Mouse (Mus musculus): ENCODE results near the gene Insm2. TPM values are rescaled to one million over a fixed set of nuclear protein-coding genes. Genes with fewer than 3 reads are reported as not detected.
"Not testable (repeated sequence)": the region's sequence is repeated elsewhere in the genome, so short reads cannot be mapped to it uniquely, and the experiment has no call there.

Insm2 gene
- 0.28 and 0.48 TPM in 2 replicates for polyA plus RNA-seq (2014; fragmentation: Nextera tagmentation; extraction: Ambion mirVana)

- Histone ChIP-seq H3K9me3 (replicated peaks; ENCODE audit: control insufficient read depth, low read length) (no peaks in the 10 kb centered on the region), H3K27ac (replicated peaks; ENCODE audit: low read depth, low read length) (no peak within 1 kb of the TSS), H3K9ac (replicated peaks; ENCODE audit: low read length) (no peak within 1 kb of the TSS), H3K36me3 (replicated peaks; ENCODE audit: control insufficient read depth, insufficient read depth, low read depth, low read length) (no peaks in the 10 kb centered on the region), H3K4me1 (ENCODE audit: control insufficient read depth, insufficient read depth, low read length) (peaks cover 16% of the 10 kb centered on the region), H3K4me2 (ENCODE audit: low read depth, low read length) (peak within 1 kb of the TSS; percentile 71), H3K27me3 (ENCODE audit: control insufficient read depth, insufficient read depth, low read length) (peaks cover 41% of the 10 kb centered on the region), H3K4me3 (ENCODE audit: low read depth, low read length) (peak within 1 kb of the TSS; percentile 42)
- peak; percentile 46; the same call in 1 of the 2 replicates for ATAC-seq (replicated peaks; ENCODE audit: insufficient number of reproducible peaks, low FRiP score, low TSS enrichment, low read depth)
- peak; percentile 26 for DNase-seq (ENCODE audit: low spot score)
- under 1% methylated on average over 77 of the region's 77 CpGs for WGBS
These were observed at the start of gene Insm2 for GRCm38 (mm10) chr12:55598887-55599561. Insm2 (plus strand) TSS chr12:55599427.

GRCm38 (mm10) chr12:55554901-55555300 is 44.3 kb upstream of the Insm2 start:
- ATAC-seq (replicated peaks; ENCODE audit: insufficient number of reproducible peaks, low FRiP score, low TSS enrichment, low read depth); H3K27ac ChIP-seq (replicated peaks; ENCODE audit: low read depth, low read length); H3K36me3 ChIP-seq (replicated peaks; ENCODE audit: control insufficient read depth, insufficient read depth, low read depth, low read length); H3K27me3 ChIP-seq (ENCODE audit: control insufficient read depth, insufficient read depth, low read length); H3K4me3 ChIP-seq (ENCODE audit: low read depth, low read length); DNase-seq (ENCODE audit: low spot score); H3K4me2 ChIP-seq (ENCODE audit: low read depth, low read length); H3K9me3 ChIP-seq (replicated peaks; ENCODE audit: control insufficient read depth, low read length); H3K4me1 ChIP-seq (ENCODE audit: control insufficient read depth, insufficient read depth, low read length); H3K9ac ChIP-seq (replicated peaks; ENCODE audit: low read length): not testable (repeated sequence)
- 81% methylated on average over 6 of the region's 6 CpGs for WGBS

GRCm38 (mm10) chr12:55557866-55558265 is 41.4 kb upstream of the Insm2 start:
- 83% methylated on average over 6 of the region's 6 CpGs for WGBS
- H3K9me3 ChIP-seq (replicated peaks; ENCODE audit: control insufficient read depth, low read length): no peaks in the 10 kb centered on the region
- DNase-seq (ENCODE audit: low spot score) (no peak), ATAC-seq (replicated peaks; ENCODE audit: insufficient number of reproducible peaks, low FRiP score, low TSS enrichment, low read depth) (no peak)
- H3K4me1 ChIP-seq (ENCODE audit: control insufficient read depth, insufficient read depth, low read length): no peaks in the 10 kb centered on the region
- H3K27me3 ChIP-seq (ENCODE audit: control insufficient read depth, insufficient read depth, low read length): no peaks in the 10 kb centered on the region
- no peak overlapping the region for H3K9ac ChIP-seq (replicated peaks; ENCODE audit: low read length)
- H3K4me3 ChIP-seq (ENCODE audit: low read depth, low read length): no peak overlapping the region
- no peak overlapping the region for H3K4me2 ChIP-seq (ENCODE audit: low read depth, low read length)
- no peak overlapping the region for H3K27ac ChIP-seq (replicated peaks; ENCODE audit: low read depth, low read length)
- no peaks in the 10 kb centered on the region for H3K36me3 ChIP-seq (replicated peaks; ENCODE audit: control insufficient read depth, insufficient read depth, low read depth, low read length)

GRCm38 (mm10) chr12:55559184-55559855 is 39.9 kb upstream of the Insm2 start:
- no peak overlapping the region for H3K4me3 ChIP-seq (ENCODE audit: low read depth, low read length)
- no peak overlapping the region for H3K9ac ChIP-seq (replicated peaks; ENCODE audit: low read length)
- DNase-seq (ENCODE audit: low spot score) (no peak), ATAC-seq (replicated peaks; ENCODE audit: insufficient number of reproducible peaks, low FRiP score, low TSS enrichment, low read depth) (no peak)
- H3K4me1 ChIP-seq (ENCODE audit: control insufficient read depth, insufficient read depth, low read length): no peaks in the 10 kb centered on the region
- no peak overlapping the region for H3K4me2 ChIP-seq (ENCODE audit: low read depth, low read length)
- no peaks in the 10 kb centered on the region for H3K9me3 ChIP-seq (replicated peaks; ENCODE audit: control insufficient read depth, low read length)
- H3K27me3 ChIP-seq (ENCODE audit: control insufficient read depth, insufficient read depth, low read length): no peaks in the 10 kb centered on the region
- no peak overlapping the region for H3K27ac ChIP-seq (replicated peaks; ENCODE audit: low read depth, low read length)
- 85% methylated on average over 12 of the region's 12 CpGs for WGBS
- H3K36me3 ChIP-seq (replicated peaks; ENCODE audit: control insufficient read depth, insufficient read depth, low read depth, low read length): no peaks in the 10 kb centered on the region

GRCm38 (mm10) chr12:55560025-55560690 is 39.1 kb upstream of the Insm2 start:
- H3K4me3 ChIP-seq (ENCODE audit: low read depth, low read length): peak overlapping the region; percentile 19
- H3K36me3 ChIP-seq (replicated peaks; ENCODE audit: control insufficient read depth, insufficient read depth, low read depth, low read length): no peaks in the 10 kb centered on the region
- H3K4me1 ChIP-seq (ENCODE audit: control insufficient read depth, insufficient read depth, low read length): no peaks in the 10 kb centered on the region
- WGBS: 15% methylated on average over 19 of the region's 19 CpGs
- peak overlapping the region; percentile 47 for H3K4me2 ChIP-seq (ENCODE audit: low read depth, low read length)
- H3K27me3 ChIP-seq (ENCODE audit: control insufficient read depth, insufficient read depth, low read length): no peaks in the 10 kb centered on the region
- no peaks in the 10 kb centered on the region for H3K9me3 ChIP-seq (replicated peaks; ENCODE audit: control insufficient read depth, low read length)
- peak; percentile 19 for DNase-seq (ENCODE audit: low spot score)
- 0 out of 2 replicates have a peak overlapping the region, but pooled peaks have one; percentile 28 for H3K9ac ChIP-seq (replicated peaks; ENCODE audit: low read length)
- ATAC-seq (replicated peaks; ENCODE audit: insufficient number of reproducible peaks, low FRiP score, low TSS enrichment, low read depth): no peak
- H3K27ac ChIP-seq (replicated peaks; ENCODE audit: low read depth, low read length): no peak overlapping the region

GRCm38 (mm10) chr12:55563742-55564141 is 35.5 kb upstream of the Insm2 start:
- H3K27ac ChIP-seq (replicated peaks; ENCODE audit: low read depth, low read length): no peak overlapping the region
- no peaks in the 10 kb centered on the region for H3K27me3 ChIP-seq (ENCODE audit: control insufficient read depth, insufficient read depth, low read length)
- no peaks in the 10 kb centered on the region for H3K4me1 ChIP-seq (ENCODE audit: control insufficient read depth, insufficient read depth, low read length)
- no peaks in the 10 kb centered on the region for H3K9me3 ChIP-seq (replicated peaks; ENCODE audit: control insufficient read depth, low read length)
- ATAC-seq (replicated peaks; ENCODE audit: insufficient number of reproducible peaks, low FRiP score, low TSS enrichment, low read depth) (no peak), DNase-seq (ENCODE audit: low spot score) (no peak)
- no peak overlapping the region for H3K9ac ChIP-seq (replicated peaks; ENCODE audit: low read length)
- 91% methylated on average over 3 of the region's 3 CpGs for WGBS
- no peak overlapping the region for H3K4me2 ChIP-seq (ENCODE audit: low read depth, low read length)
- no peak overlapping the region for H3K4me3 ChIP-seq (ENCODE audit: low read depth, low read length)
- H3K36me3 ChIP-seq (replicated peaks; ENCODE audit: control insufficient read depth, insufficient read depth, low read depth, low read length): no peaks in the 10 kb centered on the region

GRCm38 (mm10) chr12:55564187-55564963 is 34.9 kb upstream of the Insm2 start:
- Histone ChIP-seq H3K27ac (replicated peaks; ENCODE audit: low read depth, low read length) (no peak overlapping the region), H3K9ac (replicated peaks; ENCODE audit: low read length) (no peak overlapping the region), H3K4me3 (ENCODE audit: low read depth, low read length) (no peak overlapping the region), H3K4me2 (ENCODE audit: low read depth, low read length) (no peak overlapping the region), H3K9me3 (replicated peaks; ENCODE audit: control insufficient read depth, low read length) (no peaks in the 10 kb centered on the region), H3K36me3 (replicated peaks; ENCODE audit: control insufficient read depth, insufficient read depth, low read depth, low read length) (no peaks in the 10 kb centered on the region), H3K4me1 (ENCODE audit: control insufficient read depth, insufficient read depth, low read length) (no peaks in the 10 kb centered on the region), H3K27me3 (ENCODE audit: control insufficient read depth, insufficient read depth, low read length) (no peaks in the 10 kb centered on the region)
- DNase-seq (ENCODE audit: low spot score) (no peak), ATAC-seq (replicated peaks; ENCODE audit: insufficient number of reproducible peaks, low FRiP score, low TSS enrichment, low read depth) (no peak)
- WGBS: 82% methylated on average over 9 of the region's 9 CpGs

All from embryonic facial prominence, embryonic 11.5 days (tissue).